Comparison of ENCODE assay signal across 7 mouse cellular contexts in genomic region chr2:32727435-32727834, GRCm38 (mm10). TPM values are rescaled to one million over a fixed set of nuclear protein-coding genes. Genes with fewer than 3 reads are reported as not detected.
A peak's percentile ranks its signal among the peaks of the same experiment; 100 is the strongest.
DNase-seq lines count a peak whose midpoint lies in the region; ATAC-seq lines count a peak whose summit lies in the region.

No protein-coding gene starts in this region.

- under 1% methylated on average over 16 of the region's 16 CpGs for WGBS in embryonic facial prominence, embryonic 13.5 days
- WGBS in limb, embryonic 13.5 days: under 1% methylated on average over 16 of the region's 16 CpGs
- WGBS in midbrain, embryonic 16.5 days: 0% methylated on average over 16 of the region's 16 CpGs

- peaks cover 9% of the 10 kb centered on the region; the same call in 1 of the 2 replicates for H3K36me3 ChIP-seq in embryonic facial prominence, embryonic 13.5 days
- no peaks in the 10 kb centered on the region for H3K36me3 ChIP-seq in limb, embryonic 13.5 days
- H3K36me3 ChIP-seq in midbrain, embryonic 16.5 days (ENCODE audit: control insufficient read depth, insufficient read depth, low read length): no peaks in the 10 kb centered on the region

- peak overlapping the region; percentile 71; the same call in 1 of the 2 replicates for H3K27ac ChIP-seq in embryonic facial prominence, embryonic 13.5 days
- H3K27ac ChIP-seq in limb, embryonic 13.5 days: peak overlapping the region; percentile 29; the same call in 1 of the 2 replicates
- no peak overlapping the region for H3K27ac ChIP-seq in midbrain, embryonic 16.5 days (ENCODE audit: low read length)

- DNase-seq in adrenal gland, postnatal 25 days: peak; percentile 85
- DNase-seq in heart, adult 18-20 months: peak; percentile 98 to 99
- peak; percentile 97 to 98 for DNase-seq in kidney, adult 8-10 months
- DNase-seq in spleen, postnatal 10 days (ENCODE audit: low spot score in 2 of 2): peak; percentile 37 to 79

- H3K27me3 ChIP-seq in embryonic facial prominence, embryonic 13.5 days: no peaks in the 10 kb centered on the region
- H3K27me3 ChIP-seq in limb, embryonic 13.5 days: no peaks in the 10 kb centered on the region
- no peaks in the 10 kb centered on the region for H3K27me3 ChIP-seq in midbrain, embryonic 16.5 days (ENCODE audit: control insufficient read depth, insufficient read depth, low read depth, low read length)

- H3K9ac ChIP-seq in embryonic facial prominence, embryonic 13.5 days: peak overlapping the region; percentile 72
- peak overlapping the region; percentile 37 for H3K9ac ChIP-seq in limb, embryonic 13.5 days
- H3K9ac ChIP-seq in midbrain, embryonic 16.5 days (ENCODE audit: low read depth, low read length): no peak overlapping the region

- no peaks in the 10 kb centered on the region for H3K9me3 ChIP-seq in embryonic facial prominence, embryonic 13.5 days
- no peaks in the 10 kb centered on the region for H3K9me3 ChIP-seq in limb, embryonic 13.5 days
- no peaks in the 10 kb centered on the region for H3K9me3 ChIP-seq in midbrain, embryonic 16.5 days (replicated peaks; ENCODE audit: control insufficient read depth, low read length, poor library complexity, severe bottlenecking)

- H3K4me3 ChIP-seq in embryonic facial prominence, embryonic 13.5 days: peak overlapping the region; percentile 41
- H3K4me3 ChIP-seq in limb, embryonic 13.5 days: peak overlapping the region; percentile 37
- H3K4me3 ChIP-seq in midbrain, embryonic 16.5 days (ENCODE audit: low read depth, low read length): peak overlapping the region; percentile 36

- peaks cover 43% of the 10 kb centered on the region for H3K4me1 ChIP-seq in embryonic facial prominence, embryonic 13.5 days
- peaks cover 44% of the 10 kb centered on the region for H3K4me1 ChIP-seq in limb, embryonic 13.5 days
- 0 out of 2 replicates have a peak, but pooled peaks cover 3% of the 10 kb centered on the region for H3K4me1 ChIP-seq in midbrain, embryonic 16.5 days (ENCODE audit: control insufficient read depth, insufficient read depth, low read length)

- peak; percentile 91 for ATAC-seq in embryonic facial prominence, embryonic 13.5 days (ENCODE audit: insufficient number of reproducible peaks, insufficient read depth, low FRiP score, low TSS enrichment, low read depth)
- ATAC-seq in limb, embryonic 13.5 days (ENCODE audit: low FRiP score, low read depth): peak; percentile 96
- ATAC-seq in midbrain, embryonic 16.5 days: peak; percentile 94

- H3K4me2 ChIP-seq in embryonic facial prominence, embryonic 13.5 days: peak overlapping the region; percentile 63
- peak overlapping the region; percentile 60 for H3K4me2 ChIP-seq in limb, embryonic 13.5 days (replicated peaks)
- peak overlapping the region; percentile 49 for H3K4me2 ChIP-seq in midbrain, embryonic 16.5 days (ENCODE audit: low read length)

RNA-seq across cellular contexts. Expression of gene Sh2d3c, which starts 6.6 kb away (rescaled TPM):
- 14.3 and 23.7 TPM in 2 replicates for total RNA-seq in adrenal gland, postnatal 25 days (2021)
- 19.4 and 21.8 TPM in 2 replicates for polyA plus RNA-seq in embryonic facial prominence, embryonic 13.5 days (2015; fragmentation: Nextera tagmentation; extraction: Ambion mirVana)
- total RNA-seq in heart, adult 18-20 months (2021): 10 to 100 TPM; 23.1 to 30.8 TPM
- 21.2 and 22.9 TPM in 2 replicates for polyA plus RNA-seq in limb, embryonic 13.5 days (2015; fragmentation: Nextera tagmentation; extraction: Ambion mirVana)
- 51.1 and 59.3 TPM in 2 replicates for polyA plus RNA-seq in midbrain, embryonic 16.5 days (2015; fragmentation: Nextera tagmentation; extraction: Ambion mirVana)

RNA-seq across cellular contexts. Expression of gene 6330409D20Rik, which starts 13.4 kb away (rescaled TPM):
- total RNA-seq in adrenal gland, postnatal 25 days (2021): not detected in 2 replicates
- 0.34 and 0.58 TPM in 2 replicates for polyA plus RNA-seq in embryonic facial prominence, embryonic 13.5 days (2015; fragmentation: Nextera tagmentation; extraction: Ambion mirVana)
- not detected for total RNA-seq in heart, adult 18-20 months (2021)
- 0.51 TPM in 1 of 2 replicates, not detected in the other for polyA plus RNA-seq in limb, embryonic 13.5 days (2015; fragmentation: Nextera tagmentation; extraction: Ambion mirVana)
- 3.2 and 3.5 TPM in 2 replicates for polyA plus RNA-seq in midbrain, embryonic 16.5 days (2015; fragmentation: Nextera tagmentation; extraction: Ambion mirVana)

RNA-seq across cellular contexts. Expression of gene Cdk9, which starts 14.6 kb away (rescaled TPM):
- 83.6 and 96.8 TPM in 2 replicates for total RNA-seq in adrenal gland, postnatal 25 days (2021)
- 102 and 114 TPM in 2 replicates for polyA plus RNA-seq in embryonic facial prominence, embryonic 13.5 days (2015; fragmentation: Nextera tagmentation; extraction: Ambion mirVana)
- 10 to 100 TPM; 22.4 to 24.1 TPM for total RNA-seq in heart, adult 18-20 months (2021)
- polyA plus RNA-seq in limb, embryonic 13.5 days (2015; fragmentation: Nextera tagmentation; extraction: Ambion mirVana): 106 and 112 TPM in 2 replicates
- 61.3 and 67.3 TPM in 2 replicates for polyA plus RNA-seq in midbrain, embryonic 16.5 days (2015; fragmentation: Nextera tagmentation; extraction: Ambion mirVana)

RNA-seq across cellular contexts. Expression of gene Fpgs, which starts 23.5 kb away (rescaled TPM):
- total RNA-seq in adrenal gland, postnatal 25 days (2021): 12.5 and 15.4 TPM in 2 replicates
- polyA plus RNA-seq in embryonic facial prominence, embryonic 13.5 days (2015; fragmentation: Nextera tagmentation; extraction: Ambion mirVana): 29.7 and 34.1 TPM in 2 replicates
- total RNA-seq in heart, adult 18-20 months (2021): 1 to 10 TPM; 4.4 to 5.0 TPM
- 34.3 and 35.4 TPM in 2 replicates for polyA plus RNA-seq in limb, embryonic 13.5 days (2015; fragmentation: Nextera tagmentation; extraction: Ambion mirVana)
- 21.1 and 23.5 TPM in 2 replicates for polyA plus RNA-seq in midbrain, embryonic 16.5 days (2015; fragmentation: Nextera tagmentation; extraction: Ambion mirVana)

RNA-seq across cellular contexts. Expression of gene Tor2a, which starts 29.6 kb away (rescaled TPM):
- total RNA-seq in adrenal gland, postnatal 25 days (2021): 24.7 and 30.8 TPM in 2 replicates
- 65.1 and 72.3 TPM in 2 replicates for polyA plus RNA-seq in embryonic facial prominence, embryonic 13.5 days (2015; fragmentation: Nextera tagmentation; extraction: Ambion mirVana)
- 1 to 10 TPM; 6.7 to 9.4 TPM for total RNA-seq in heart, adult 18-20 months (2021)
- polyA plus RNA-seq in limb, embryonic 13.5 days (2015; fragmentation: Nextera tagmentation; extraction: Ambion mirVana): 72.7 and 74.5 TPM in 2 replicates
- 46.9 and 48.5 TPM in 2 replicates for polyA plus RNA-seq in midbrain, embryonic 16.5 days (2015; fragmentation: Nextera tagmentation; extraction: Ambion mirVana)
